Mouse (Mus musculus): Measurements from ENCODE around the gene Six1.
"Not testable (repeated sequence)": the region's sequence is repeated elsewhere in the genome, so short reads cannot be mapped to it uniquely, and the experiment has no call there.

Gene Six1

GRCm38 (mm10) chr12:73034901-73035895 lies 18.5 kb downstream of the Six1 start:
- no peak for DNase-seq (ENCODE audit: low spot score in 2 of 2)

- DNase-seq (ENCODE audit: low spot score in 2 of 2) = no peak
These were observed 21.0 kb downstream of the Six1 start for GRCm38 (mm10) chr12:73032665-73033064.

GRCm38 (mm10) chr12:73031315-73031714 lies 22.4 kb downstream of the Six1 start:
- no peak for DNase-seq (ENCODE audit: low spot score in 2 of 2)

GRCm38 (mm10) chr12:73025490-73025889 lies 28.2 kb downstream of the Six1 start:
- DNase-seq (ENCODE audit: low spot score in 2 of 2) = no peak

- peak; percentile 18 to 62 for DNase-seq (ENCODE audit: low spot score in 2 of 2)
These were observed 32.7 kb downstream of the Six1 start for GRCm38 (mm10) chr12:73020941-73021340.

- no peak for DNase-seq (ENCODE audit: low spot score in 2 of 2)
These were observed 33.3 kb downstream of the Six1 start for GRCm38 (mm10) chr12:73020422-73020821.

GRCm38 (mm10) chr12:73018838-73019237 lies 34.8 kb downstream of the Six1 start:
- DNase-seq (ENCODE audit: low spot score in 2 of 2) = no peak

GRCm38 (mm10) chr12:73016171-73016570 lies 37.5 kb downstream of the Six1 start:
- no peak for DNase-seq (ENCODE audit: low spot score in 2 of 2)

- no peak for DNase-seq (ENCODE audit: low spot score in 2 of 2)
These were observed 39.4 kb downstream of the Six1 start for GRCm38 (mm10) chr12:73014311-73014710.

GRCm38 (mm10) chr12:73012824-73013223 lies 40.9 kb downstream of the Six1 start:
- DNase-seq (ENCODE audit: low spot score in 2 of 2) = no peak

- no peak for DNase-seq (ENCODE audit: low spot score in 2 of 2)
These were observed 41.4 kb downstream of the Six1 start for GRCm38 (mm10) chr12:73012136-73012785.

- not testable (repeated sequence) for DNase-seq (ENCODE audit: low spot score in 2 of 2)
These were observed 50.8 kb downstream of the Six1 start for GRCm38 (mm10) chr12:73002903-73003302.

- DNase-seq (ENCODE audit: low spot score in 2 of 2) = not testable (repeated sequence)
These were observed 51.4 kb downstream of the Six1 start for GRCm38 (mm10) chr12:73002281-73002680.

- DNase-seq (ENCODE audit: low spot score in 2 of 2) = no peak
These were observed 55.3 kb downstream of the Six1 start for GRCm38 (mm10) chr12:72998105-72999001.

GRCm38 (mm10) chr12:72996646-72997045 lies 57.0 kb downstream of the Six1 start:
- no peak for DNase-seq (ENCODE audit: low spot score in 2 of 2)
